In the genomic region with DNA sequence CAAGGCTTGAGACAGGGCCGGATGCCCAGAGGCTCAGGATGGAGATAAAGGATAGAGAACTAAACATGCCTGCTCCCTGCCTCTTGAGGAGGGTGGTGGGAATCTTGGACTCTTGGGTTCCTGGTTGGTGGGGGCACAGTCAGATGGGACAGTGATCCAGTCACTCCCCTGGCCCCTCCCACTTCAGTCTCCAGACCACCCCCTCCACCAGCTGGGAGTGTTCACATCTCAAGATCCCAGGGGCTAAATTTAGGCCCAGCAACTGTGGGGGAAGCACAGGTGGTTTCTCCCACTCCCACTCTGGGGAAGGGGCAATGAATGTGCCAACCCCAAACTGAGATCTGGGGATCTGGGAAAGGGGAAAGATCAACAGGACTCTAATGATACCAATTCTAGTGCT, we compare ENCODE assay signal across 11 mouse cellular contexts. TPM values are rescaled to one million over a fixed set of nuclear protein-coding genes. Genes with fewer than 3 reads are reported as not detected.
A peak's percentile ranks its signal among the peaks of the same experiment; 100 is the strongest.
DNase-seq lines count a peak whose midpoint lies in the region; ATAC-seq lines count a peak whose summit lies in the region.
"Had no signal": no experiment of that assay in that cellular context is flagged by ENCODE, and none has a peak within 500 bp of the region (broad histone marks: within the 10 kb centered on the region; RNA-seq: fewer than 3 reads in every experiment).

No protein-coding gene starts in this region.

- H3K4me1 ChIP-seq in heart, embryonic 16.5 days (ENCODE audit: control insufficient read depth, insufficient read depth, low read length): peaks cover 7% of the 10 kb centered on the region
- H3K4me1 ChIP-seq in neural tube, embryonic 11.5 days (ENCODE audit: control insufficient read depth, insufficient read depth, low read length): no peaks in the 10 kb centered on the region
- H3K4me1 ChIP-seq in liver, embryonic 12.5 days: peaks cover 47% of the 10 kb centered on the region

- DNase-seq in heart, postnatal 25 days (ENCODE audit: low spot score): no peak
- DNase-seq in neural tube, embryonic 11.5 days (ENCODE audit: low spot score): no peak
- no peak for DNase-seq in neural tube, embryonic 10.5 days (ENCODE audit: extremely low spot score, low spot score)
- DNase-seq in yolk sac, embryonic 10.5 days (ENCODE audit: low spot score): peak; percentile 32
- DNase-seq in spleen, postnatal 14 days (ENCODE audit: low spot score in 2 of 2): no peak
- DNase-seq: left cerebral cortex, postnatal 4 days; right cerebral cortex, postnatal 4 days had no signal

- intact Hi-C loops in heart, postnatal 25 days (cut with DNase I): no loop called here

- H3K4me2 ChIP-seq in heart, embryonic 16.5 days (ENCODE audit: low read depth, low read length): peak overlapping the region; percentile 1; the same call in 1 of the 2 replicates
- H3K4me2 ChIP-seq in neural tube, embryonic 11.5 days (ENCODE audit: low read depth): peak overlapping the region; percentile 16; the same call in 1 of the 2 replicates
- peak overlapping the region; percentile 98 for H3K4me2 ChIP-seq in liver, embryonic 12.5 days

- no peak for ATAC-seq in heart, embryonic 16.5 days (replicated peaks; ENCODE audit: extremely low read depth, insufficient read depth, low FRiP score)
- no peak for ATAC-seq in neural tube, embryonic 11.5 days (ENCODE audit: insufficient read depth, low FRiP score, low TSS enrichment)
- ATAC-seq in liver, embryonic 12.5 days: no peak
- no peak for ATAC-seq in megakaryocyte-erythroid progenitor cell, adult 5-6 weeks (replicated peaks; ENCODE audit: low FRiP score, low TSS enrichment, poor library complexity, severe bottlenecking)

- H3K27me3 ChIP-seq in heart, embryonic 16.5 days (ENCODE audit: control insufficient read depth, insufficient read depth, low read length): peaks cover 7% of the 10 kb centered on the region; the same call in 1 of the 2 replicates
- H3K27me3 ChIP-seq in neural tube, embryonic 11.5 days (ENCODE audit: control insufficient read depth, insufficient read depth, low read length): peaks cover 28% of the 10 kb centered on the region
- H3K27me3 ChIP-seq in liver, embryonic 12.5 days (replicated peaks): peaks cover 84% of the 10 kb centered on the region

- no peak overlapping the region for H3K27ac ChIP-seq in heart, embryonic 16.5 days (ENCODE audit: low read length)
- no peak overlapping the region for H3K27ac ChIP-seq in neural tube, embryonic 11.5 days (ENCODE audit: low read depth, low read length)
- no peak overlapping the region for H3K27ac ChIP-seq in liver, embryonic 12.5 days
- H3K27ac ChIP-seq: hindbrain, embryonic 15.5 days had no signal

- no peak overlapping the region for H3K9ac ChIP-seq in heart, embryonic 16.5 days (ENCODE audit: low read length)
- H3K9ac ChIP-seq in neural tube, embryonic 11.5 days (ENCODE audit: low read length): no peak overlapping the region
- no peak overlapping the region for H3K9ac ChIP-seq in liver, embryonic 12.5 days
- H3K9ac ChIP-seq: hindbrain, embryonic 15.5 days had no signal

- H3K4me3 ChIP-seq in heart, embryonic 16.5 days (ENCODE audit: low read length): peak overlapping the region; percentile 76; the same call in 1 of the 2 replicates
- 0 out of 2 replicates have a peak overlapping the region, but pooled peaks have one; percentile 4 for H3K4me3 ChIP-seq in neural tube, embryonic 11.5 days (ENCODE audit: low read depth, low read length)
- H3K4me3 ChIP-seq in liver, embryonic 12.5 days: no peak overlapping the region

- H3K9me3 ChIP-seq in heart, embryonic 16.5 days (replicated peaks; ENCODE audit: control insufficient read depth, low read length): no peaks in the 10 kb centered on the region
- H3K9me3 ChIP-seq in neural tube, embryonic 11.5 days (ENCODE audit: control insufficient read depth, low read length): no peaks in the 10 kb centered on the region
- no peaks in the 10 kb centered on the region for H3K9me3 ChIP-seq in liver, embryonic 12.5 days (replicated peaks)
- H3K9me3 ChIP-seq: hindbrain, embryonic 15.5 days had no signal

- WGBS in heart, embryonic 16.5 days: 32% methylated on average over 1 of the region's 1 CpGs
- WGBS in neural tube, embryonic 11.5 days: 46% methylated on average over 1 of the region's 1 CpGs
- WGBS in liver, embryonic 12.5 days (ENCODE audit: insufficient replicate concordance): 27% methylated on average over 1 of the region's 1 CpGs

- no peaks in the 10 kb centered on the region for H3K36me3 ChIP-seq in heart, embryonic 16.5 days (ENCODE audit: control insufficient read depth, insufficient read depth)
- no peaks in the 10 kb centered on the region for H3K36me3 ChIP-seq in neural tube, embryonic 11.5 days (ENCODE audit: control insufficient read depth, insufficient read depth, low read length)
- no peaks in the 10 kb centered on the region for H3K36me3 ChIP-seq in liver, embryonic 12.5 days
- H3K36me3 ChIP-seq: hindbrain, embryonic 15.5 days had no signal

RNA-seq across cellular contexts. Expression of gene Erbb3, which starts 1.3 kb away (rescaled TPM):
- polyA plus RNA-seq in heart, embryonic 16.5 days (2015; fragmentation: Nextera tagmentation; extraction: Ambion mirVana): 3.9 and 5.4 TPM in 2 replicates
- total RNA-seq in heart, postnatal 25 days (2021): 1 to 10 TPM; 8.3 to 8.6 TPM
- 14.4 and 17.3 TPM in 2 replicates for polyA plus RNA-seq in neural tube, embryonic 11.5 days (2014; fragmentation: Nextera tagmentation; extraction: Ambion mirVana)
- polyA plus RNA-seq in liver, embryonic 12.5 days (2016; fragmentation: Nextera tagmentation; extraction: Ambion mirVana): 1.8 TPM in 2 replicates
- 1.9 and 3.2 TPM in 2 replicates for total RNA-seq in megakaryocyte-erythroid progenitor cell, adult 5-6 weeks (2014; fragmentation: Nextera tagmentation)
- total RNA-seq in megakaryocyte-erythroid progenitor cell, adult 5-6 weeks (2017): 0.09 and 1.2 TPM in 2 replicates

RNA-seq across cellular contexts. Expression of gene Pa2g4, which starts 22.3 kb away (rescaled TPM):
- polyA plus RNA-seq in heart, embryonic 16.5 days (2015; fragmentation: Nextera tagmentation; extraction: Ambion mirVana): 125 and 150 TPM in 2 replicates
- 10 to 100 TPM; 45.8 to 48.6 TPM for total RNA-seq in heart, postnatal 25 days (2021)
- 245 and 251 TPM in 2 replicates for polyA plus RNA-seq in neural tube, embryonic 11.5 days (2014; fragmentation: Nextera tagmentation; extraction: Ambion mirVana)
- 233 and 242 TPM in 2 replicates for polyA plus RNA-seq in liver, embryonic 12.5 days (2016; fragmentation: Nextera tagmentation; extraction: Ambion mirVana)
- total RNA-seq in megakaryocyte-erythroid progenitor cell, adult 5-6 weeks (2014; fragmentation: Nextera tagmentation): 419 and 446 TPM in 2 replicates
- 426 and 489 TPM in 2 replicates for total RNA-seq in megakaryocyte-erythroid progenitor cell, adult 5-6 weeks (2017)

RNA-seq across cellular contexts. Expression of gene Rps26, which starts 38.4 kb away (rescaled TPM):
- polyA plus RNA-seq in heart, embryonic 16.5 days (2015; fragmentation: Nextera tagmentation; extraction: Ambion mirVana): 316 and 332 TPM in 2 replicates
- 100 to 1,000 TPM; 253 to 266 TPM for total RNA-seq in heart, postnatal 25 days (2021)
- polyA plus RNA-seq in neural tube, embryonic 11.5 days (2014; fragmentation: Nextera tagmentation; extraction: Ambion mirVana): 626 and 686 TPM in 2 replicates
- polyA plus RNA-seq in liver, embryonic 12.5 days (2016; fragmentation: Nextera tagmentation; extraction: Ambion mirVana): 555 and 561 TPM in 2 replicates
- 3,309 and 3,313 TPM in 2 replicates for total RNA-seq in megakaryocyte-erythroid progenitor cell, adult 5-6 weeks (2014; fragmentation: Nextera tagmentation)
- 1,110 and 1,543 TPM in 2 replicates for total RNA-seq in megakaryocyte-erythroid progenitor cell, adult 5-6 weeks (2017)

RNA-seq across cellular contexts. Expression of gene Rpl41, which starts 39.0 kb away (rescaled TPM):
- polyA plus RNA-seq in heart, embryonic 16.5 days (2015; fragmentation: Nextera tagmentation; extraction: Ambion mirVana): 1,776 and 2,205 TPM in 2 replicates
- 1,000 to 10,000 TPM; 1,495 to 1,582 TPM for total RNA-seq in heart, postnatal 25 days (2021)
- 3,132 and 3,213 TPM in 2 replicates for polyA plus RNA-seq in neural tube, embryonic 11.5 days (2014; fragmentation: Nextera tagmentation; extraction: Ambion mirVana)
- polyA plus RNA-seq in liver, embryonic 12.5 days (2016; fragmentation: Nextera tagmentation; extraction: Ambion mirVana): 2,924 and 3,037 TPM in 2 replicates
- 7,210 and 7,602 TPM in 2 replicates for total RNA-seq in megakaryocyte-erythroid progenitor cell, adult 5-6 weeks (2014; fragmentation: Nextera tagmentation)
- total RNA-seq in megakaryocyte-erythroid progenitor cell, adult 5-6 weeks (2017): 3,211 and 3,934 TPM in 2 replicates

RNA-seq across cellular contexts. Expression of gene Zc3h10, which starts 40.6 kb away (rescaled TPM):
- polyA plus RNA-seq in heart, embryonic 16.5 days (2015; fragmentation: Nextera tagmentation; extraction: Ambion mirVana): 8.4 and 9.5 TPM in 2 replicates
- 1 to 10 TPM; 7.6 to 9.1 TPM for total RNA-seq in heart, postnatal 25 days (2021)
- 16.6 and 18.3 TPM in 2 replicates for polyA plus RNA-seq in neural tube, embryonic 11.5 days (2014; fragmentation: Nextera tagmentation; extraction: Ambion mirVana)
- 7.7 and 8.1 TPM in 2 replicates for polyA plus RNA-seq in liver, embryonic 12.5 days (2016; fragmentation: Nextera tagmentation; extraction: Ambion mirVana)
- total RNA-seq in megakaryocyte-erythroid progenitor cell, adult 5-6 weeks (2014; fragmentation: Nextera tagmentation): 5.6 and 6.7 TPM in 2 replicates
- total RNA-seq in megakaryocyte-erythroid progenitor cell, adult 5-6 weeks (2017): 8.3 and 10.2 TPM in 2 replicates

Comparison
In these comparisons a context has a peak if more than half of its experiments do, and no peak if none do; other contexts are left out.
1. H3K4me2 ChIP-seq: peak in every context shown above with its lines; median percentile 98 in liver, embryonic 12.5 days; 16 in neural tube, embryonic 11.5 days; 1 in heart, embryonic 16.5 days.